Mouse (Mus musculus) heart, adult 2 months (tissue): ENCODE results near the gene Atf4. TPM values are rescaled to one million over a fixed set of nuclear protein-coding genes. Genes with fewer than 3 reads are reported as not detected.

Experiments used
- DNase-seq, 2 experiments: peaks; one replicate each; pipeline ENCODE4 v3.0.0; 2021
- H3K27ac ChIP-seq: fragments of 200-600 bp; 2 replicates; pipeline ENCODE4 v1.8.1; 2022
- H3K27me3 ChIP-seq: fragments of 200-500 bp; 2 replicates; pipeline ENCODE4 v1.6.1; 2012; ENCODE audit warnings: mild to moderate bottlenecking, low read length, inconsistent platforms, mixed read lengths; ENCODE audit not compliant: control insufficient read depth, insufficient read depth
- H3K36me3 ChIP-seq: fragments of 200-500 bp; 2 replicates; pipeline ENCODE4 v1.6.1; 2012; ENCODE audit warnings: low read length, inconsistent platforms; ENCODE audit not compliant: control insufficient read depth, insufficient read depth
- H3K4me1 ChIP-seq: fragments of 200-500 bp; 2 replicates; pipeline ENCODE4 v1.6.1; 2011; ENCODE audit warnings: low read length; ENCODE audit not compliant: control insufficient read depth, insufficient read depth
- H3K4me3 ChIP-seq: fragments of 200-600 bp; 2 replicates; pipeline ENCODE4 v1.8.1; 2022
- H3K79me2 ChIP-seq: fragments of 200-500 bp; replicated peaks from 2 replicates; pipeline ENCODE4 v1.6.1; 2012; ENCODE audit warnings: mild to moderate bottlenecking, inconsistent platforms, low read length, moderate library complexity, mixed read lengths; ENCODE audit not compliant: control insufficient read depth, insufficient read depth
- H3K9ac ChIP-seq: fragments of 200-500 bp; 2 replicates; pipeline ENCODE4 v1.6.1; 2012; ENCODE audit warnings: low read depth, mild to moderate bottlenecking, control low read depth, inconsistent platforms, low read length, mixed read lengths
- CTCF ChIP-seq: fragments of 200-600 bp; IDR thresholded peaks from 2 replicates; pipeline ENCODE4 v1.8.1; 2022; ENCODE audit warnings: antibody characterized with exemption, mild to moderate bottlenecking, moderate library complexity
- EP300 ChIP-seq: fragments of 200-500 bp; IDR thresholded peaks from 2 replicates; pipeline ENCODE4 v1.6.1; 2011; ENCODE audit warnings: low read depth, low read length, control low read depth; ENCODE audit not compliant: insufficient read depth
- POLR2A ChIP-seq: fragments of 200-500 bp; IDR thresholded peaks from 2 replicates; pipeline ENCODE4 v1.6.1; 2011; ENCODE audit warnings: mild to moderate bottlenecking, low read depth, low read length, control low read depth; ENCODE audit not compliant: insufficient read depth
- WGBS: fragments of 180-500 bp; shearing (Covaris S2); methylation state at CpG from one replicate; pipeline ENCODE4 v1.1.7; 2018; 5-methylcytosine and 5-hydroxymethylcytosine counted together
- intact Hi-C: fragments of 180-260 bp; cut with DNase I; formaldehyde crosslinking; loops from one replicate; pipeline ENCODE4 v1.15.1; 2025
- long read RNA-seq: library from polyadenylated mRNA; stranded (forward); transcript quantifications from one replicate; pipeline ENCODE4 v2.0.0, GENCODE M21; 2021
- polyA plus RNA-seq: library from polyadenylated mRNA; depleted of rRNA; stranded (reverse); fragments of >200 nt; gene quantifications from 2 replicates; pipeline ENCODE4 v1.2.3, GENCODE M21; 2012; rRNA removed
- total RNA-seq, 2 experiments: library from RNA; stranded (reverse); gene quantifications; 2 replicates each; pipeline ENCODE4 v1.2.3; 2021

Atf4 gene
- 10 to 100 TPM; 69.6 to 78.5 TPM for total RNA-seq
- 65.6 and 108 TPM in 2 replicates for polyA plus RNA-seq
- long read RNA-seq, transcript Atf4-201 (3 exons, 1,725 nt): major isoform, 23 of 26 reads
- long read RNA-seq, partial matches to known transcripts: 0 of 26 reads
- long read RNA-seq, other reads (novel, unspliced or antisense): 0 of 26 reads

- peaks cover 19% of the 10 kb centered on the region for H3K36me3 ChIP-seq
- under 1% methylated on average over 59 of the region's 62 CpGs for WGBS
- peaks cover 16% of the 10 kb centered on the region for H3K4me1 ChIP-seq
- peak; percentile 97 to 98 for DNase-seq
- H3K9ac ChIP-seq: peak within 1 kb of the TSS; percentile 98
- H3K79me2 ChIP-seq: no peaks in the 10 kb centered on the region
- peak within 1 kb of the TSS; percentile 99 for H3K27ac ChIP-seq
- no peaks in the 10 kb centered on the region for H3K27me3 ChIP-seq
- TF ChIP-seq CTCF: no peak
- TF ChIP-seq POLR2A: peak; percentile 100
- peak; percentile 94 for TF ChIP-seq EP300
- peak within 1 kb of the TSS; percentile 100 for H3K4me3 ChIP-seq
- intact Hi-C loops: loop anchor here (1.0 to 10.0 kb wide), 3 partner anchors 21 to 940 kb away; partner anchors contain the start of genes Mief1 and Mrtfa
Measured at GRCm38 (mm10) chr15:80254847-80255645, at the start of gene Atf4. TSS of gene Atf4 (plus strand) at chr15:80255184.

DNA sequence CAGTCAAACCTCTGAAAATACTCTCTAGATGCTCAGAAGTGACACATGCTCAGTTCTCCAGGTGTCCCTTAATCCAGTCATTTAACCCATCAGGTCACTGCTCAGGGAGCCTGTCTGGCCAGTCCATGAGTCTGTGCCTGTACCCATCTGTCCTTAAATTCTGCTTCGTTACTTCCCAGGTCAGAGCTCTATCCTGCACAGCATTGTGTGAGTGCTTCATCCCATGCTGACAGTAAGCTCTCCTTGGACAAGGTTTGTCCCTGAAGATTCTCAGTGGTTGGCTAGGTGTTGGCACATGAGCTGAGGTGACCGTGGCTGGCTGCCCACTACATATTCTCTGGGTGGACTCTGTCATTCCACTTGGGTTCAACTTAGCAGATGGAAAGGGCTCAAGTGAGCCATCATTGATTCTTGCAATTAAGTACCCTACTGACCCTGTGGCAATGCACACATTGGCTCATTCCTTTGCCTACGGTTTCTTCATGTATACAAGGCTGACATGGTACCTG is 48.9 kb upstream of the Atf4 start:
- 79% methylated on average over 3 of the region's 3 CpGs for WGBS
- no peaks in the 10 kb centered on the region for H3K4me1 ChIP-seq
- no peaks in the 10 kb centered on the region for H3K79me2 ChIP-seq
- H3K27ac ChIP-seq: no peak overlapping the region
- no peak overlapping the region for H3K4me3 ChIP-seq
- no peak overlapping the region for H3K9ac ChIP-seq
- TF ChIP-seq CTCF (no peak), EP300 (no peak), POLR2A (no peak)
- H3K27me3 ChIP-seq: no peaks in the 10 kb centered on the region
- no peak for DNase-seq
- H3K36me3 ChIP-seq: no peaks in the 10 kb centered on the region
- intact Hi-C loops: no loop called here

GRCm38 (mm10) chr15:80208446-80208845 is 46.5 kb upstream of the Atf4 start:
- no peaks in the 10 kb centered on the region for H3K36me3 ChIP-seq
- H3K27me3 ChIP-seq: no peaks in the 10 kb centered on the region
- no peak overlapping the region for H3K27ac ChIP-seq
- H3K4me3 ChIP-seq: no peak overlapping the region
- H3K79me2 ChIP-seq: no peaks in the 10 kb centered on the region
- H3K4me1 ChIP-seq: no peaks in the 10 kb centered on the region
- H3K9ac ChIP-seq: no peak overlapping the region
- intact Hi-C loops: no loop called here
- no peak for DNase-seq
- TF ChIP-seq CTCF (no peak), EP300 (no peak), POLR2A (no peak)
- 64% methylated on average over 4 of the region's 4 CpGs for WGBS

GRCm38 (mm10) chr15:80213688-80214087 is 41.3 kb upstream of the Atf4 start:
- H3K4me1 ChIP-seq: no peaks in the 10 kb centered on the region
- no peak for DNase-seq
- H3K9ac ChIP-seq: no peak overlapping the region
- no peaks in the 10 kb centered on the region for H3K36me3 ChIP-seq
- H3K79me2 ChIP-seq: no peaks in the 10 kb centered on the region
- intact Hi-C loops: no loop called here
- H3K27ac ChIP-seq: no peak overlapping the region
- no peaks in the 10 kb centered on the region for H3K27me3 ChIP-seq
- TF ChIP-seq CTCF (no peak), EP300 (no peak), POLR2A (no peak)
- H3K4me3 ChIP-seq: no peak overlapping the region

GRCm38 (mm10) chr15:80215716-80216479 is 39.1 kb upstream of the Atf4 start:
- H3K9ac ChIP-seq: no peak overlapping the region
- 19% methylated on average over 10 of the region's 10 CpGs for WGBS
- no peak overlapping the region for H3K4me3 ChIP-seq
- intact Hi-C loops: no loop called here
- no peaks in the 10 kb centered on the region for H3K36me3 ChIP-seq
- no peaks in the 10 kb centered on the region for H3K4me1 ChIP-seq
- peak in 1 of 2 experiments; percentile 37 for DNase-seq
- H3K79me2 ChIP-seq: no peaks in the 10 kb centered on the region
- no peak overlapping the region for H3K27ac ChIP-seq
- TF ChIP-seq CTCF: peak; percentile 61
- no peak for TF ChIP-seq POLR2A
- H3K27me3 ChIP-seq: no peaks in the 10 kb centered on the region

DNA sequence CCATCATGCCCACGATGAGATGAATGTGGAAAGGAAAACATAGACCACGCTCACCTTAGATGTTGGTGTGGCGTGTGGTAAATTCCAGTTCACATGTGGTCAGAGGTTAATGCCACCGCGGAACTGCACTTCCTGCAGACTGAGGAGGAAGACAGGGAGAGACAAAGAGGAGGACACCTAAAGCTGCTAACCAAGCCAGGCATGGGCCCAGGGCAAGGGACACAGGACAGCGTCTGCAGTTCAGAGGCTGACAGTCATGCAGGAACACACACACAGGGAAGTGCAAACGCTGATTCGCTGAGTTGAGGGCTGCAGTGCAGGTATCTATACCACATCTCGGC is 38.5 kb upstream of the Atf4 start:
- H3K79me2 ChIP-seq: no peaks in the 10 kb centered on the region
- intact Hi-C loops: no loop called here
- TF ChIP-seq CTCF (no peak), POLR2A (no peak), EP300 (no peak)
- no peaks in the 10 kb centered on the region for H3K27me3 ChIP-seq
- no peak for DNase-seq
- no peaks in the 10 kb centered on the region for H3K36me3 ChIP-seq
- no peak overlapping the region for H3K9ac ChIP-seq
- no peak overlapping the region for H3K4me3 ChIP-seq
- WGBS: 54% methylated on average over 9 of the region's 9 CpGs
- no peaks in the 10 kb centered on the region for H3K4me1 ChIP-seq
- H3K27ac ChIP-seq: no peak overlapping the region
